Mouse (Mus musculus): ENCODE measurements around the gene Slc25a5. TPM values are rescaled to one million over a fixed set of nuclear protein-coding genes. Genes with fewer than 3 reads are reported as not detected.

Slc25a5 gene
- polyA plus RNA-seq, 3 experiments from 2014 or later, result 1,142 to 1,516 (median 1,275) TPM

DNA sequence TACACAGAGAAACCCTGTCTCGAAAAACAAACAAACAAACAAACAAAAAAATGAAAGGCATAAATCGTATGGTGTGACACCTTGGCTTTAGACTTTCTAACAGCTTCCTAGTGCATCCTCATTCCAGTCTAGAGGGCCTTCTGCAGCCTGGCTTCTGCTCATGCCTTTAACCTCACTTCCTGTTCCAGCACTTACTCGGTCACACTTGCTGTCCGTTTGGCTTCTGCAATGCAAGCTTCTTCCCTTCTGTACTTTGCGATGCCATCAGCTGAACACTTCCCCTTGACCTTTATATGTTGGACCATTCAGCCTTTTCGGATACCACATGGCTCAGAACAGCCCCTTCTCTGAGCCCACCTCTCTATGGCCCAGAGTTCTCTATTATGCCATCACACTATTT is 46.2 kb downstream of the Slc25a5 start:
- no peak for ATAC-seq

GRCm38 (mm10) chrX:36843346-36843990 is 48.0 kb downstream of the Slc25a5 start:
- no peak for ATAC-seq

DNA sequence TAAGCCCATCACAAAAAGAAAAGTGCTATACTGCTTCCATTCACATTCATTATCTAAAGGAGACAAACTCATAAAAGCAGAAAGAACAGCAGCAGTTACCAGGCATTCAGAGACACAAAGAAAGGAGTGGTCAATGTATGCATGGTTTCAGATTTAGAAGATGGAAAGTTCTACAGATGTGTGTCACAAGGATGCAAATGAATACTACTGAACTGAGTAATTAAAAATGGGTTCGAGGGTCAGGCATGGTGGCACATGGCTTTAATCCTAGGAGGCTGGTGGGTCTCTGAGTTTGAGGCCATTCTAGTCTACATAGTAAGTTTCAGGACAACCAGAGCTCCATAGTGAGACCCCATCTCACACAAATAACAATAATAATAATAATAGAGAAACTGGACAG is 51.7 kb downstream of the Slc25a5 start:
- ATAC-seq, result no peak

Other genes with a start within 250 kb of the Slc25a5 start
- 10 to 100 TPM; 57.2 to 77.3 (median 65.5) TPM for gene Pgrmc1, start 197.4 kb upstream of the Slc25a5 start, polyA plus RNA-seq (2017; shearing (Covaris generic))
- gene Akap17b, start 150.3 kb upstream of the Slc25a5 start, polyA plus RNA-seq (2017; shearing (Covaris generic)), result 1 to 10 TPM in 1 of 3 experiments, under 1 TPM in 2; 0.58 to 1.3 (median 0.79) TPM
- under 1 TPM in 2 of 3 experiments, not detected in 1; 0.47 to 0.50 TPM for gene Slc25a43, start 52.0 kb upstream of the Slc25a5 start, polyA plus RNA-seq (2017; shearing (Covaris generic))
- 100 to 1,000 TPM; 124 to 197 (median 127) TPM for gene Ube2a, start 78.2 kb downstream of the Slc25a5 start, polyA plus RNA-seq (2017; shearing (Covaris generic))
- gene C330007P06Rik, start 78.5 kb downstream of the Slc25a5 start, polyA plus RNA-seq (2017; shearing (Covaris generic)), result 10 to 100 TPM; 26.9 to 28.7 (median 27.7) TPM
- 1 to 10 TPM; 1.5 to 5.6 (median 2.7) TPM for gene Nkrf, start 107.2 kb downstream of the Slc25a5 start, polyA plus RNA-seq (2017; shearing (Covaris generic))
- 100 to 1,000 TPM; 122 to 151 (median 141) TPM for gene Sept6, start 196.1 kb downstream of the Slc25a5 start, polyA plus RNA-seq (2017; shearing (Covaris generic))